Mouse (Mus musculus): ENCODE results near the gene Hip1r. TPM values are rescaled to one million over a fixed set of nuclear protein-coding genes. Genes with fewer than 3 reads are reported as not detected.

Gene Hip1r
- polyA plus RNA-seq, 1 experiment from 2014 or later, result 33.8 TPM

DNA sequence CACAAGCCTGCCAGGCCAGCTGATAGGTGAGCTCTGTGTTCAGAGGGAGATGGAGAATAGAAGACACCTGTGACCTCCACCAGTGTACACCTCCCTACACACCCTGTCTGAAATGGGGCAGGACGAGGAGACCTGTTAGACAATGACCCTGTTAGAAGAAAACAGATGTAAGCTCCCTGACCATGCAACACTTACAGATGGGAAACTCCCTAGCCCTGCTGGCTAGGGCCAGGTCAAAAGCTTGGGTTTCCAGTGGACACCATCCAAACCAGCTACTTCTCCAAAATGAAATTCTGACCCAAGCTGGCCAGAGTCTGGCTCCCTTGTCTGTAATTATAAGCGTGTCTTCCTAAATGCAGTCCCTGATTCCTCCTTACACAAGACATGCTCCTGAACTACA lies 42.3 kb downstream of the Hip1r start:
- no peak overlapping the region for H3K9ac ChIP-seq (ENCODE audit: low read depth, low read length)
- H3K4me3 ChIP-seq (ENCODE audit: low read length), result no peak overlapping the region
- ATAC-seq, result no peak
- no peaks in the 10 kb centered on the region for H3K36me3 ChIP-seq (ENCODE audit: control insufficient read depth, insufficient read depth, low read length)
- no peak overlapping the region for H3K27ac ChIP-seq (ENCODE audit: low read length)
- H3K4me1 ChIP-seq (ENCODE audit: control insufficient read depth, insufficient read depth, low read length), result peaks cover 64% of the 10 kb centered on the region
- no peaks in the 10 kb centered on the region for H3K27me3 ChIP-seq (replicated peaks; ENCODE audit: control insufficient read depth, insufficient read depth, low read length)
- WGBS, result 69% methylated on average over 2 of the region's 2 CpGs
- H3K9me3 ChIP-seq (ENCODE audit: control insufficient read depth, low read length), result no peaks in the 10 kb centered on the region
- H3K4me2 ChIP-seq (ENCODE audit: low read depth, low read length), result no peak overlapping the region

DNA sequence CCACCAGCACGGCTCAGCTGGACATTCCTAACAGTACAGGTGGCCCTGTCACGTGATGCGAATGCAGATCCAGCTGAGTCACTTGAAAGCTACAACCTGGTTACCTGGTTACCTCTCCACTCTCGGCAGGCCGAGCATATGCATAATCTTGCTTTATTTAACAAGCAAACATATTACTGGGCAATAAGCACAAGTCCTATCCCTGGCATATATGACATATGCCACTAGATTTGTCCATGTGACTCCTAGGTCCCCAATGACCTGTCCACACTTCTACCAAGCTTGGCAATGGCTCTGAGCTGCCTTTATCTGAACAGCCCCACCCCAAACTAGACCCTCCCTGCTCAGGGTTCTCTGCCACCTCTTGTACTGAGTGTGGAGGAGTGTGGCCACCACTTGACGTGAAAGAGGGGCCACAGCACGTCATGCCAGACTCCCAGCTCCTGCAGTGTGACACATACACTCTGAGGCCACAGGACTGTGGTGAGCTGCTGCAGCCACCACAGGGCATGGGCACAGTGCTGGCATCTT lies 42.9 kb downstream of the Hip1r start:
- Histone ChIP-seq H3K4me3 (ENCODE audit: low read length) (no peak overlapping the region), H3K4me2 (ENCODE audit: low read depth, low read length) (no peak overlapping the region), H3K4me1 (ENCODE audit: control insufficient read depth, insufficient read depth, low read length) (peaks cover 58% of the 10 kb centered on the region), H3K27ac (ENCODE audit: low read length) (0 out of 2 replicates have a peak overlapping the region, but pooled peaks have one; percentile 15), H3K36me3 (ENCODE audit: control insufficient read depth, insufficient read depth, low read length) (no peaks in the 10 kb centered on the region), H3K9me3 (ENCODE audit: control insufficient read depth, low read length) (no peaks in the 10 kb centered on the region), H3K9ac (ENCODE audit: low read depth, low read length) (no peak overlapping the region), H3K27me3 (replicated peaks; ENCODE audit: control insufficient read depth, insufficient read depth, low read length) (no peaks in the 10 kb centered on the region)
- peak; percentile 16; the same call in 1 of the 2 replicates for ATAC-seq
- 75% methylated on average over 7 of the region's 7 CpGs for WGBS

DNA sequence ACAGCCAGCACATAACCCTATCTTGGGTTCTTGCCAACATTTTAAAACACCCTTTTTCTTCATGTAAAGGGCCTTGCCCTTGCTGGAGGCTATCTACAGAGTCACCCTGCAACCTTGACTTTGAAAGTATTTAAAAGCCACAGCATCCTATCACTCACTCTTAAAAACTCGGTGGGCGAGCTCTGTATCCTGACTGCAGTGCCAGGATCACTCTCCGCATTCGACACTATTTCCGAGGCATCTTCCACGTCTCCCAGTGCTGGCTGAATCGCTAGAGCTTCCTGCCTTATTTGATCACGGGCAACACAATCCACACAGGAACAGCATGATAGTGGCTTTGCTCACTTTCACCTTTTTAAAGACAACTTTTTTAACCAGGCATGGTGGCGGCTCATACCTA lies 44.5 kb downstream of the Hip1r start:
- Histone ChIP-seq H3K4me3 (ENCODE audit: low read length) (no peak overlapping the region), H3K9ac (ENCODE audit: low read depth, low read length) (no peak overlapping the region), H3K4me2 (ENCODE audit: low read depth, low read length) (no peak overlapping the region), H3K4me1 (ENCODE audit: control insufficient read depth, insufficient read depth, low read length) (peaks cover 42% of the 10 kb centered on the region), H3K36me3 (ENCODE audit: control insufficient read depth, insufficient read depth, low read length) (no peaks in the 10 kb centered on the region), H3K27me3 (replicated peaks; ENCODE audit: control insufficient read depth, insufficient read depth, low read length) (no peaks in the 10 kb centered on the region), H3K27ac (ENCODE audit: low read length) (no peak overlapping the region), H3K9me3 (ENCODE audit: control insufficient read depth, low read length) (no peaks in the 10 kb centered on the region)
- ATAC-seq, result no peak
- WGBS, result 78% methylated on average over 9 of the region's 9 CpGs

DNA sequence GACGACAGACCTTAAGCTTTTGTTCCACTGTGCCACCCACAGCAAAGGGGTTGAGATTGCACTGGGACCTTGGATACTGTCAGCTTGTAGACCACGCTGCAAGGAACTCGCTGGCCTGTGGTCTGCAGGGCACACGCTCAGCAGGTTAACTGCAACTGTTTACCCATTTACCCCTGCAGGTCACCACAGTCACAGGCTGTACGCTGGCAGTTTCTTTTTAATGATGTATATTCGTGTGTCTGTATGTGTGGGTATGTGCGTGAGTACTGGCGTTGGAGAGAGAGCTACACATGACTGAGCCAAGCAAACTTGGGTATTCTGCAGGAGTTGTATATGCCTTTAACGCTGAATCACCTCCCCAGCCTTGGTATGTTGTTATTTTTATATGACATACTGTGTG lies 45.2 kb downstream of the Hip1r start:
- Histone ChIP-seq H3K4me3 (ENCODE audit: low read length) (no peak overlapping the region), H3K27ac (ENCODE audit: low read length) (no peak overlapping the region), H3K36me3 (ENCODE audit: control insufficient read depth, insufficient read depth, low read length) (no peaks in the 10 kb centered on the region), H3K4me2 (ENCODE audit: low read depth, low read length) (no peak overlapping the region), H3K27me3 (replicated peaks; ENCODE audit: control insufficient read depth, insufficient read depth, low read length) (no peaks in the 10 kb centered on the region), H3K9me3 (ENCODE audit: control insufficient read depth, low read length) (no peaks in the 10 kb centered on the region), H3K9ac (ENCODE audit: low read depth, low read length) (no peak overlapping the region), H3K4me1 (ENCODE audit: control insufficient read depth, insufficient read depth, low read length) (peaks cover 36% of the 10 kb centered on the region)
- ATAC-seq, result no peak
- WGBS, result 83% methylated on average over 9 of the region's 9 CpGs

DNA sequence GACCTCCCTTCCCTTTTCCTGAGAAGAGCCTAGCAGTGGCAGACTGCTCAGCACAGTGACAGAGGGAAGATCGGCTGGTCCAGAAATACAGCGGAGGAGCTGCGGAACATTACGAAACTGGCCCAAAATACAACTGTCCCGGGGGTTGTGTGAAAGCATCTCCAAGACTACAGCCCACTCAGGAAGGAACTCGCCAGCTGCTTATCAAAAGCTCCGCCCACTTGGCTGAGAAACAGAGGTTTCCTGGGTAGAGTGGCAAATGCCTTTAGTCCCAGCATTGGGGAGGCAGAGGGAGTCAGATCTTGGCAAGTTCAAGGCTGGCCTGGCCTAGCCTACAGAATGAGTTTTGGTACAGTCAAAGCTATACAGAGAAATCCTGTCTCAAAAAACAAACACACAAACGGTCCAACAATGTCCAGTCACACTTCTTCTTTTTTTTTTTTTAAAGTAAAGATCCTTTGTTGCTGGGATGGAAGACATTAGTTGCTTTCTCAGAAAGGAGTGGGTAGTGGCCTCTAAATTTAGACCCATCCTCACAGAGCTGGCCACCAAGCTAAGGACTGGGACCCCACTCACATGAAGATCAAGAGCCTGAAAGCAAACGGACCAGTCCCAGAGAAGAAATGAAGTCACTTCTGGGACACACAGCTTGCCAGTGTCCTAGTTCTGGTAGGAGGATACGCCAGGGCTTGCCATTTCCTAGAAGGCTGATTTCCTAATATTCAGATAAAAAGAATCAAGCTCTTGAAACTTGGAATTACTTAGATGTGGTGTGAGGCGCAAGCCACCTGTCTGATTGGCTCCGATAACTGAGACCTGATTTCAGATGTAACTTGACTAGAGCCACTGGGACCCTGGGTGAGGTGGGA lies 46.2 kb downstream of the Hip1r start:
- no peaks in the 10 kb centered on the region for H3K27me3 ChIP-seq (replicated peaks; ENCODE audit: control insufficient read depth, insufficient read depth, low read length)
- H3K36me3 ChIP-seq (ENCODE audit: control insufficient read depth, insufficient read depth, low read length), result no peaks in the 10 kb centered on the region
- H3K27ac ChIP-seq (ENCODE audit: low read length), result no peak overlapping the region
- no peak overlapping the region for H3K4me3 ChIP-seq (ENCODE audit: low read length)
- no peak overlapping the region for H3K4me2 ChIP-seq (ENCODE audit: low read depth, low read length)
- no peak overlapping the region for H3K9ac ChIP-seq (ENCODE audit: low read depth, low read length)
- no peaks in the 10 kb centered on the region for H3K9me3 ChIP-seq (ENCODE audit: control insufficient read depth, low read length)
- no peak for ATAC-seq
- 59% methylated on average over 12 of the region's 12 CpGs for WGBS
- peaks cover 30% of the 10 kb centered on the region for H3K4me1 ChIP-seq (ENCODE audit: control insufficient read depth, insufficient read depth, low read length)

DNA sequence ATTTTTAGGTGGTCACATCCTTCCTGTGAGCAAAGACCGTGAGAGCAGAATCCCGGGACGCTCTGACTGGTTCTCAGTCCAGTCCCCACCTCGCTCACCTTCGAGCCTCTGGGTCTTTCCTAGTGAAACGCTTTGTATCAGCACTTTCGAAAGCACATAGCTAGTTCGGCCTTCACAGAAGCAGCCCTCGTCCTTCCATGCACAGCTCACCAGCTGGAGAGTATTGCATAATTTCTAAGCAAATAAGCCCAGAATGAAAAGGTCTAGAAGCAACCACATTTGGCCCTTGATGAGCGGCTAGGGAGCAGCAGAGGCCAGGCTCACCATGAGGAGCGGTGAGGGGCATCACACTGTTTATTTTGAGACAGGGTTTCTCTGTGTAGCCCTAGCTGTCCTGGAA lies 47.7 kb downstream of the Hip1r start:
- peaks cover 30% of the 10 kb centered on the region for H3K4me1 ChIP-seq (ENCODE audit: control insufficient read depth, insufficient read depth, low read length)
- no peak overlapping the region for H3K27ac ChIP-seq (ENCODE audit: low read length)
- H3K9me3 ChIP-seq (ENCODE audit: control insufficient read depth, low read length), result no peaks in the 10 kb centered on the region
- H3K4me3 ChIP-seq (ENCODE audit: low read length), result no peak overlapping the region
- H3K36me3 ChIP-seq (ENCODE audit: control insufficient read depth, insufficient read depth, low read length), result no peaks in the 10 kb centered on the region
- H3K27me3 ChIP-seq (replicated peaks; ENCODE audit: control insufficient read depth, insufficient read depth, low read length), result no peaks in the 10 kb centered on the region
- 86% methylated on average over 11 of the region's 11 CpGs for WGBS
- H3K4me2 ChIP-seq (ENCODE audit: low read depth, low read length), result no peak overlapping the region
- no peak for ATAC-seq
- H3K9ac ChIP-seq (ENCODE audit: low read depth, low read length), result no peak overlapping the region

DNA sequence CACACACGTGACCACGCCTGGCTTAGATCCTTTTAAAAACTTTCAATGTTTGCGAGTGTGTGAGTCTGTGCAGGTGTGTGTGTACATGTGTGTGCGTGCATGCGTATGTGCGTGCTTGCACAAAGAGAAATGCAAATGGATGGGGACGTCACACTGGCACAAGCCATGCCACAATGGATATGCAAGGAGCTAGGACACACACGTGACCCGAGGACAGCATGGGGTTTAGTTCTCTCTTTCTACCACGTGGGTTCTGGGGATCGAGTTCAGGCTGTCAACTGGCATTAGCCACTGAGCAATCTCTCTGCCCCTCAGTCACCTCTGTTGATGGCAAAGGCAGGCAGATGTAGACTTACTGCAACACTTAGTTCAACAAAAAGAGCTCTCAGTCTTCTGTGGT lies 48.3 kb downstream of the Hip1r start:
- H3K9me3 ChIP-seq (ENCODE audit: control insufficient read depth, low read length), result no peaks in the 10 kb centered on the region
- H3K4me3 ChIP-seq (ENCODE audit: low read length), result no peak overlapping the region
- no peaks in the 10 kb centered on the region for H3K36me3 ChIP-seq (ENCODE audit: control insufficient read depth, insufficient read depth, low read length)
- no peak overlapping the region for H3K9ac ChIP-seq (ENCODE audit: low read depth, low read length)
- H3K4me2 ChIP-seq (ENCODE audit: low read depth, low read length), result no peak overlapping the region
- H3K27ac ChIP-seq (ENCODE audit: low read length), result no peak overlapping the region
- 89% methylated on average over 11 of the region's 11 CpGs for WGBS
- H3K27me3 ChIP-seq (replicated peaks; ENCODE audit: control insufficient read depth, insufficient read depth, low read length), result no peaks in the 10 kb centered on the region
- H3K4me1 ChIP-seq (ENCODE audit: control insufficient read depth, insufficient read depth, low read length), result peaks cover 32% of the 10 kb centered on the region
- no peak for ATAC-seq

DNA sequence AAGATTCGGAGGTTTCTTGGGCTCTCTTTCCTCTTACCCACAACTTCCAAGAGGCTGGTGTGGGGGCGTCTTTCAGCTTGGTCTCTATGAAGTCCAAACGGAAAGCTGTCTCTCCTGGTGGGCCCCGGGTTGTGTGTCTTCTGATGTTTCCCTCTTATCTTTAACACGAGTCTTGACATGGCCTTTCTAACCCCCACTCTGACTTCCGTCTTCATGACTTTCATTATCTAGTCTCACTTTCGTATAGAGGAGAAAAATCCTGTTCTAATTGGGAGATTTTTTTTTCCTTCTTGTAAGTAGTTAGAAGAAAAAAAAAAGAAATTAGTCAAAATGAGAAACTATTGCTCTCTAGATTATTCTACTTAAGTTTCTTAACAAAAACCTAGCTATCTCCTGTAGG lies 48.9 kb downstream of the Hip1r start:
- H3K4me2 ChIP-seq (ENCODE audit: low read depth, low read length), result no peak overlapping the region
- no peak overlapping the region for H3K27ac ChIP-seq (ENCODE audit: low read length)
- no peak overlapping the region for H3K4me3 ChIP-seq (ENCODE audit: low read length)
- 75% methylated on average over 7 of the region's 7 CpGs for WGBS
- no peaks in the 10 kb centered on the region for H3K27me3 ChIP-seq (replicated peaks; ENCODE audit: control insufficient read depth, insufficient read depth, low read length)
- no peak for ATAC-seq
- peaks cover 31% of the 10 kb centered on the region for H3K4me1 ChIP-seq (ENCODE audit: control insufficient read depth, insufficient read depth, low read length)
- no peaks in the 10 kb centered on the region for H3K9me3 ChIP-seq (ENCODE audit: control insufficient read depth, low read length)
- no peak overlapping the region for H3K9ac ChIP-seq (ENCODE audit: low read depth, low read length)
- no peaks in the 10 kb centered on the region for H3K36me3 ChIP-seq (ENCODE audit: control insufficient read depth, insufficient read depth, low read length)

DNA sequence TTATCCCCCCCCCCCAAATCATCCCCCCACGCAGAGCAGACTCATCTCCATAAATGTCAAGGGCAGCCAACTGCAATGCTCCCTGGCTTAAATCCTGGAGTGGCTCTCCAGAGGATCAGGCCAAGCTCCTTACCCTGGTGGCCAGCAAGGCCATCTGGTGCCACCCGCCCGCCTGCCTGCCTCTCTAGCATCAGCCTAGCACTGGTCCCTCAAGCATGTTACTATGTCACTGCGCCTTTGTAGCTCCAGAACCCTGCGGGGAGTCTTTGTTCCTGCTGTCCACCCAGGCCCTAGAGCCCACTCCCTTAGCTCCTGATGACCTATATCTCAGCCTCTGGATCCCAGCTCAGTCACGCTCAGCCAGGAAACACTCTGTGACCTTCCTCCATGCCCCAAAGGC lies 51.2 kb downstream of the Hip1r start:
- H3K36me3 ChIP-seq (ENCODE audit: control insufficient read depth, insufficient read depth, low read length), result no peaks in the 10 kb centered on the region
- no peak overlapping the region for H3K4me2 ChIP-seq (ENCODE audit: low read depth, low read length)
- H3K4me1 ChIP-seq (ENCODE audit: control insufficient read depth, insufficient read depth, low read length), result peaks cover 37% of the 10 kb centered on the region
- WGBS, result 80% methylated on average over 6 of the region's 6 CpGs
- no peak overlapping the region for H3K27ac ChIP-seq (ENCODE audit: low read length)
- ATAC-seq, result no peak
- no peak overlapping the region for H3K9ac ChIP-seq (ENCODE audit: low read depth, low read length)
- H3K9me3 ChIP-seq (ENCODE audit: control insufficient read depth, low read length), result no peaks in the 10 kb centered on the region
- H3K27me3 ChIP-seq (replicated peaks; ENCODE audit: control insufficient read depth, insufficient read depth, low read length), result no peaks in the 10 kb centered on the region
- H3K4me3 ChIP-seq (ENCODE audit: low read length), result no peak overlapping the region

All from intestine, embryonic 16.5 days (tissue).